Mouse (Mus musculus): ENCODE data around the gene Mroh7. TPM values are rescaled to one million over a fixed set of nuclear protein-coding genes. Genes with fewer than 3 reads are reported as not detected.

The Mroh7 gene
- total RNA-seq, 1 experiment: 0.45 TPM

DNA sequence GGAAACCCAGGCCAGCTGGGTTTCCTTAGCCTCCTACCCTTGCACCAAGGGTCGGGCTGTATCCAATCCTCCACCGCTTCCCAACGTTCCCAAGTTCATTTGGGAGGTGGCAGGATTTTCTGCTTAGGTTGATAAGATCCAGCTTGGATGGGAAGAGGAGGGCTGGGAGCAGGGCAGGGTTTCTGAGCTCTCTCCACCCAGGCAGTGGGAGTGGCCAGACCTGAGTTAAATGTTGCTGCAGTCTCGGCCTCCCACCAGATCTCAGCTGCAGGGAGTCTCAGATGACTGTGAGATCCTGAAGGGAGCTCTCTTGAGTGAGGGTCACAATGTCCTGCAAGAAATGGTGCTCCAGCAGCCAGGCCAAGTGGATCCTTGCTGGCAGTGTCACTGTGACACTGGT lies 2.9 kb upstream of the Mroh7 start, which contains the start of gene Fam151a:
Fam151a (plus strand) TSS at position 254 of the 400 bp plus-strand sequence.
- H3K36me3 ChIP-seq (ENCODE audit: control insufficient read depth, insufficient read depth, low read length, poor library complexity, severe bottlenecking): no peaks in the 10 kb centered on the region
- no peaks in the 10 kb centered on the region for H3K9me3 ChIP-seq (ENCODE audit: control insufficient read depth, insufficient read depth, low read depth, low read length)
- H3K9ac ChIP-seq (ENCODE audit: insufficient read depth, low read depth, low read length, poor library complexity, severe bottlenecking): no peak within 1 kb of the TSS
- in situ Hi-C loops (cut with MboI; ENCODE audit: low sequenced_read_pairs in 2 of 2, unreplicated experiment in 2 of 2): no loop called here
- H3K27ac ChIP-seq (ENCODE audit: insufficient read depth, low read depth, low read length, poor library complexity, severe bottlenecking): no peak within 1 kb of the TSS
- no peak for DNase-seq (ENCODE audit: low read depth, low spot score)
- no peak for TF ChIP-seq CHD2 (IDR thresholded peaks at IDR 0.05; ENCODE audit: low read depth, low read length)
- TF ChIP-seq HCFC1 (IDR thresholded peaks at IDR 0.05; ENCODE audit: borderline replicate concordance, insufficient read depth, low read length): no peak
- no peak for TF ChIP-seq ZC3H11A (IDR thresholded peaks at IDR 0.05; ENCODE audit: borderline replicate concordance, low read depth, low read length)
- no peak for TF ChIP-seq ZNF384 (IDR thresholded peaks at IDR 0.05; ENCODE audit: low read depth, low read length)
- no peak for TF ChIP-seq MAFK (IDR thresholded peaks at IDR 0.05; ENCODE audit: insufficient read depth, low read depth, low read length)
- H3K4me3 ChIP-seq (ENCODE audit: insufficient read depth in 1 of 2, low read depth in 1 of 2, low read length in 2 of 2, poor library complexity in 1 of 2, severe bottlenecking in 1 of 2): no peak within 1 kb of the TSS
- no peaks in the 10 kb centered on the region for H3K4me1 ChIP-seq (ENCODE audit: control insufficient read depth in 2 of 2, insufficient read depth in 2 of 2, low read length in 2 of 2, poor library complexity in 1 of 2)

DNA sequence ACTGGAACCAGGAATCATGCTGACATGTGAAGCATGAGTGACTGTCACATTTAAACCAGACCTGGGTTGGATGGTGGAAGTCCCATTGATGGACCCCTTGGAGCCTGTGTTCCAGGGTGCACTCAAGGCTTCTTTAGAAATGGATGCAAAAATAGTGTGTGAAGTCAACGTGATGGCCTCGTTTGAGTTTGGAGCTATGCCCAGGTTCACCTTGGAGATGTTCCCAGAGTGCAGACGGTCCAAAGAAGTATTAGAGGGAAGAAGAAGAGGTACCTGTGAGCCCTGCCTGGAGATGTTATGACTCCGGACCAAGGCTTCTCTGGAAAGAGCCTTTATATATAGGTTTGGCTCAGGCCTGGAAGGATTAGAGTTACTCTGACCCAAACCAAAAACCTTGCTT lies 10.1 kb downstream of the Mroh7 start:
- no peak overlapping the region for H3K9ac ChIP-seq (ENCODE audit: insufficient read depth, low read depth, low read length, poor library complexity, severe bottlenecking)
- TF ChIP-seq ZC3H11A (IDR thresholded peaks at IDR 0.05; ENCODE audit: borderline replicate concordance, low read depth, low read length) (no peak), CHD2 (IDR thresholded peaks at IDR 0.05; ENCODE audit: low read depth, low read length) (no peak)
- H3K27ac ChIP-seq (ENCODE audit: insufficient read depth, low read depth, low read length, poor library complexity, severe bottlenecking): no peak overlapping the region
- H3K9me3 ChIP-seq (ENCODE audit: control insufficient read depth, insufficient read depth, low read depth, low read length): no peaks in the 10 kb centered on the region
- no peak overlapping the region for H3K4me3 ChIP-seq (ENCODE audit: insufficient read depth in 1 of 2, low read depth in 1 of 2, low read length in 2 of 2, poor library complexity in 1 of 2, severe bottlenecking in 1 of 2)
- no peak for DNase-seq (ENCODE audit: low read depth, low spot score)
- H3K36me3 ChIP-seq (ENCODE audit: control insufficient read depth, insufficient read depth, low read length, poor library complexity, severe bottlenecking): no peaks in the 10 kb centered on the region
- in situ Hi-C loops (cut with MboI; ENCODE audit: low sequenced_read_pairs in 2 of 2, unreplicated experiment in 2 of 2): no loop called here
- no peaks in the 10 kb centered on the region for H3K4me1 ChIP-seq (ENCODE audit: control insufficient read depth in 2 of 2, insufficient read depth in 2 of 2, low read length in 2 of 2, poor library complexity in 1 of 2)

DNA sequence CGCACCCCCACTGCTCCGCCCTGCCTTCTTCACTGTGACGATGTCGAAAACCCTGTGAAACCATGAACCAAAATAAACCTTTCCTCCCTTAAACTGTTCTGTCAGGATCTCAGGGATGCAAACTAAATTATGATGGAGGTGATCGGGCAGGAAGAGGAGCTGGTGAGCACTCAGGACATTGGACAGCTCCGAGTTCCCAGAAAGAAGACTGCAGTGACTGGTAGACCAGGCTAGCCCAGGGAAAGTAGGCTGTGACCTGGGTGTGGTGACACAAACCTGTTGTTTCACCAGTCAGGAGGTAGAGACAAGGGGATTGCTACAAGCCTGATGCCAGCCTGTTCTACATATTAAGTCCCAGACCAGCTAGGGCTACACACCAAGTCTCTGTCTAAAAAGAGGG lies 17.1 kb downstream of the Mroh7 start:
- no peak for TF ChIP-seq HCFC1 (IDR thresholded peaks at IDR 0.05; ENCODE audit: borderline replicate concordance, insufficient read depth, low read length)
- TF ChIP-seq ZNF384 (IDR thresholded peaks at IDR 0.05; ENCODE audit: low read depth, low read length): no peak
- TF ChIP-seq MAFK (IDR thresholded peaks at IDR 0.05; ENCODE audit: insufficient read depth, low read depth, low read length): no peak
- no peak for TF ChIP-seq ZC3H11A (IDR thresholded peaks at IDR 0.05; ENCODE audit: borderline replicate concordance, low read depth, low read length)
- no peak for TF ChIP-seq CHD2 (IDR thresholded peaks at IDR 0.05; ENCODE audit: low read depth, low read length)
- no peak for DNase-seq (ENCODE audit: low read depth, low spot score)
- H3K9ac ChIP-seq (ENCODE audit: insufficient read depth, low read depth, low read length, poor library complexity, severe bottlenecking): no peak overlapping the region
- no peaks in the 10 kb centered on the region for H3K9me3 ChIP-seq (ENCODE audit: control insufficient read depth, insufficient read depth, low read depth, low read length)
- H3K4me1 ChIP-seq (ENCODE audit: control insufficient read depth in 2 of 2, insufficient read depth in 2 of 2, low read length in 2 of 2, poor library complexity in 1 of 2): no peaks in the 10 kb centered on the region
- in situ Hi-C loops (cut with MboI; ENCODE audit: low sequenced_read_pairs in 2 of 2, unreplicated experiment in 2 of 2): loop anchor here in 1 of 2 experiments (10.0 kb wide), 1 partner anchor 99 kb away; the partner anchor contains the start of gene Lexm
- no peaks in the 10 kb centered on the region for H3K36me3 ChIP-seq (ENCODE audit: control insufficient read depth, insufficient read depth, low read length, poor library complexity, severe bottlenecking)
- no peak overlapping the region for H3K4me3 ChIP-seq (ENCODE audit: insufficient read depth in 1 of 2, low read depth in 1 of 2, low read length in 2 of 2, poor library complexity in 1 of 2, severe bottlenecking in 1 of 2)
- no peak overlapping the region for H3K27ac ChIP-seq (ENCODE audit: insufficient read depth, low read depth, low read length, poor library complexity, severe bottlenecking)

DNA sequence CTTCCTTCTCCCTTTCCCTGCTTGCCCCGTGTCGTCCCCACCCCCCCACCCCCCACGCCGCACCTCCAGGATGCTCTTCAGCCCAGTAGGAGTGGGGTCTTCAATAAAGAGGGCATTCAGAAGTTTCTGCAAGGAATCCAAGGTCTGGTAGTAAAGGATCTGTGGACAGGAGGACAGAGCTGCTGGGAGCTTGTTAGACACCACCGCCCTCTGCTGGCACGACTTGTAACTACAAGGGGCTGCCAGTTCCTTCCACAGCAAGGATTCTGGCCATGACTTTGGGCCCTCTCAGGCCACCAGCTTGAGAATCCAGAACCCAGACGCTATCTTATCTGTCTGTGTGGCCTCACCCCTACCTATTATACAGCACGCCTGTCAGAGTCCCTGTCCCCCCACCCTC lies 22.3 kb downstream of the Mroh7 start:
- TF ChIP-seq CHD2 (IDR thresholded peaks at IDR 0.05; ENCODE audit: low read depth, low read length): no peak
- TF ChIP-seq HCFC1 (IDR thresholded peaks at IDR 0.05; ENCODE audit: borderline replicate concordance, insufficient read depth, low read length): no peak
- no peak for TF ChIP-seq ZNF384 (IDR thresholded peaks at IDR 0.05; ENCODE audit: low read depth, low read length)
- TF ChIP-seq MAFK (IDR thresholded peaks at IDR 0.05; ENCODE audit: insufficient read depth, low read depth, low read length): no peak
- peak; percentile 83 for TF ChIP-seq ZC3H11A (IDR thresholded peaks at IDR 0.05; ENCODE audit: borderline replicate concordance, low read depth, low read length)
- in situ Hi-C loops (cut with MboI; ENCODE audit: low sequenced_read_pairs in 2 of 2, unreplicated experiment in 2 of 2): loop anchor here in 1 of 2 experiments (5.0 kb wide), 1 partner anchor 76 kb away; no protein-coding TSS in a partner anchor
- peak overlapping the region; percentile 51; the same call in 1 of the 2 replicates for H3K27ac ChIP-seq (ENCODE audit: insufficient read depth, low read depth, low read length, poor library complexity, severe bottlenecking)

More for the DNA sequence above, 22.3 kb downstream of the Mroh7 start:
- DNase-seq (ENCODE audit: low read depth, low spot score): peak; percentile 74
- peaks cover 4 to 20% of the 10 kb centered on the region in 2 experiments; a peak in 3 of 4 replicates for H3K4me1 ChIP-seq (ENCODE audit: control insufficient read depth in 2 of 2, insufficient read depth in 2 of 2, low read length in 2 of 2, poor library complexity in 1 of 2)
- no peaks in the 10 kb centered on the region for H3K36me3 ChIP-seq (ENCODE audit: control insufficient read depth, insufficient read depth, low read length, poor library complexity, severe bottlenecking)
- peak overlapping the region; percentile 14; the same call in 1 of the 2 replicates for H3K9ac ChIP-seq (ENCODE audit: insufficient read depth, low read depth, low read length, poor library complexity, severe bottlenecking)
- H3K9me3 ChIP-seq (ENCODE audit: control insufficient read depth, insufficient read depth, low read depth, low read length): no peaks in the 10 kb centered on the region
- H3K4me3 ChIP-seq (ENCODE audit: insufficient read depth in 1 of 2, low read depth in 1 of 2, low read length in 2 of 2, poor library complexity in 1 of 2, severe bottlenecking in 1 of 2): no peak overlapping the region

Data from ES-E14 (cell line).